Mouse (Mus musculus) stomach, postnatal 0 days (tissue): ENCODE data around the gene Shroom3. TPM values are rescaled to one million over a fixed set of nuclear protein-coding genes. Genes with fewer than 3 reads are reported as not detected.

Experiments used
- ATAC-seq: fragments of 200-750 bp; cut with Nextera tagmentation; 2 replicates; pipeline ENCODE4 v1.8.0; 2017; ENCODE audit not compliant: low FRiP score, low TSS enrichment
- DNase-seq: peaks from one replicate; pipeline ENCODE4 v3.0.0-alpha.2; 2016; ENCODE audit warnings: low spot score
- H3K27ac ChIP-seq: fragments of 300-500 bp; sonication (generic); replicated peaks from 2 replicates; pipeline ENCODE4 v1.5.1; 2014; ENCODE audit warnings: mild to moderate bottlenecking, control low read depth
- H3K27me3 ChIP-seq: fragments of 300-500 bp; sonication (generic); 2 replicates; pipeline ENCODE4 v1.6.1; 2014; ENCODE audit warnings: low read length; ENCODE audit not compliant: control insufficient read depth, insufficient read depth
- H3K36me3 ChIP-seq: fragments of 300-500 bp; sonication (generic); 2 replicates; pipeline ENCODE4 v1.6.1; 2014; ENCODE audit warnings: low read length, mixed read lengths; ENCODE audit not compliant: control insufficient read depth, insufficient read depth
- H3K4me1 ChIP-seq: fragments of 300-500 bp; sonication (generic); replicated peaks from 2 replicates; pipeline ENCODE4 v1.6.1; 2014; ENCODE audit warnings: antibody characterized with exemption; ENCODE audit not compliant: control insufficient read depth, insufficient read depth
- H3K4me2 ChIP-seq: fragments of 300-500 bp; sonication (generic); replicated peaks from 2 replicates; pipeline ENCODE4 v1.6.1; 2014; ENCODE audit warnings: low read depth, mild to moderate bottlenecking, control low read depth, moderate library complexity
- H3K4me3 ChIP-seq: fragments of 300-500 bp; sonication (generic); 2 replicates; pipeline ENCODE4 v1.5.1; 2014; ENCODE audit warnings: low read depth, low read length, control low read depth
- H3K9ac ChIP-seq: fragments of 300-500 bp; sonication (generic); 2 replicates; pipeline ENCODE4 v1.6.1; 2014; ENCODE audit warnings: mild to moderate bottlenecking, low read length, control low read depth, mixed read lengths
- H3K9me3 ChIP-seq: fragments of 300-500 bp; sonication (generic); 2 replicates; pipeline ENCODE4 v1.6.1; 2016; ENCODE audit warnings: low read length; ENCODE audit not compliant: control insufficient read depth
- CTCF ChIP-seq: IDR thresholded peaks from 2 replicates; pipeline ENCODE4 v1.5.1; 2016; ENCODE audit warnings: antibody characterized with exemption, low read depth, mild to moderate bottlenecking, moderate library complexity
- EP300 ChIP-seq: optimal IDR thresholded peaks from 2 replicates; pipeline ENCODE3; 2016; ENCODE audit warnings: antibody characterized with exemption
- WGBS: fragments of 180-500 bp; shearing (Covaris S2); extraction: QIAGEN DNeasy Blood & Tissue Kit; methylation state at CpG from one replicate; pipeline ENCODE4 v1.1.7; 2014; 5-methylcytosine and 5-hydroxymethylcytosine counted together
- polyA plus RNA-seq: library from polyadenylated mRNA; unstranded; fragments of >200 nt; fragmentation: Nextera tagmentation; extraction: Ambion mirVana; gene quantifications from 2 replicates; pipeline ENCODE4 v1.2.1, GENCODE M21; 2015

Gene Shroom3
- polyA plus RNA-seq, 1 experiment from 2014 or later: 11.4 TPM

DNA sequence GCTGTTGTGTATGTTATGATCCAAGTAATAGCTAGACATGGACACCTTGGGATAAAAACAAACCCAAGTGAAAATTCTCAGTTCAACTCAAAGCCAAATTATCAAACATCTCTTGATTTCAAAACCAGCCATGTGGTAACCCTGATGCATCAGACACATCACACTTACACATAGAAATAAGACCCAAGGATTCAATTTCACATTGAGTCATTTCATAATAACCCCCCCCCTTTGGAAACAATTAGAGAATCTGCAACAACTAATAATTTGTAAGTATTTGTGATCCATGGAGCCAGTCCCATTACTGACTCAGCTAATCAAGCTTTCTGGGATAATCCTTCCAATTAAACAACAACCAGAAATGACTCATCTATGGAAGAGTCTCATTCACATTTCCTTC lies 190.3 kb downstream of the Shroom3 start:
- DNase-seq (no peak), ATAC-seq (no peak)
- no peak overlapping the region for H3K4me3 ChIP-seq
- H3K9ac ChIP-seq: no peak overlapping the region
- no peak overlapping the region for H3K4me2 ChIP-seq
- H3K27me3 ChIP-seq: no peaks in the 10 kb centered on the region
- no peaks in the 10 kb centered on the region for H3K4me1 ChIP-seq
- no peaks in the 10 kb centered on the region for H3K9me3 ChIP-seq
- H3K27ac ChIP-seq: no peak overlapping the region
- H3K36me3 ChIP-seq: no peaks in the 10 kb centered on the region
- no peak for TF ChIP-seq CTCF

DNA sequence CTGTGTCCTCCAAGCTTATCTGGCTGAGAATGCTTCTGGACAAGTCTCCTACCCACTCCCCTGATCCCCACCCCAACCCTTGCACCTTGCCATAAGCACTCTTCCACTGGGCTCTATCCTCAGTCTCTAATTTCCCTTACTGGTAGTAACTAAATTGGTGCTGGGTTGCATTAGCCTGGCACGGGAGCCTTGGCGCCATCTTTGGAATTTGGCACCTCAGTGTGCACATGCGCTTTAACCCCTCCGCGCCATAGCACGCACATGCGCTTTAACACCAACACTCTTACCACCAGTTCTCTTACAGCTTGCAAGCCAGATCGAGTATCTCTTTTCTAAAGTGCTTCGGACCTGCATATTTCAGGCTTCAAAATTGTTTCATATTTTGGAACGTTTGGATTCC lies 192.6 kb downstream of the Shroom3 start:
- H3K36me3 ChIP-seq: no peaks in the 10 kb centered on the region
- no peak for TF ChIP-seq CTCF
- no peak for TF ChIP-seq EP300
- 95% methylated on average over 10 of the region's 10 CpGs for WGBS

DNA sequence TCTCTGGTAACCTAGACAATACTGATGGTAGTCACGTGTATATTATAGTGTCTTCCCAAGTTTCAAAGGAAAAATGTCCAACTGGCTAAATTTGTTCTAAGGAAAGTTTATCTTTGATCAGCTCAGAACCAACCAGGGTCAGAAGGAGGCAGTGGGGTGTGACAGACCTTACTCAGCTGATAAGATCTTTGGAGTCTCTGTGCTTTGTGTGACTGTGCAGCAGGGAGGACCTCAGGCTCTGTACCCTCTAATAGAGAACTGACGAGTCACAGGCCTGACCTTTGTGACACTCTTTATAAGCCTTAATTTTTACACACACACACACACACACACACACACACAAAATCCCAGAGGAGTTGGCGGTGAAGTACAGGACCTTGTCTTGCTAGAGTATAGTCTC lies 193.9 kb downstream of the Shroom3 start:
- 52% methylated on average over 3 of the region's 3 CpGs for WGBS
- DNase-seq (no peak), ATAC-seq (no peak)
- TF ChIP-seq CTCF (no peak), EP300 (no peak)
- Histone ChIP-seq H3K4me1 (no peaks in the 10 kb centered on the region), H3K9me3 (no peaks in the 10 kb centered on the region), H3K4me2 (no peak overlapping the region), H3K36me3 (no peaks in the 10 kb centered on the region), H3K9ac (no peak overlapping the region), H3K27me3 (no peaks in the 10 kb centered on the region), H3K27ac (no peak overlapping the region), H3K4me3 (no peak overlapping the region)

More for the DNA sequence above, 192.6 kb downstream of the Shroom3 start:
- Histone ChIP-seq H3K4me2 (no peak overlapping the region), H3K27ac (no peak overlapping the region), H3K9ac (no peak overlapping the region), H3K27me3 (no peaks in the 10 kb centered on the region), H3K4me3 (no peak overlapping the region), H3K4me1 (no peaks in the 10 kb centered on the region), H3K9me3 (no peaks in the 10 kb centered on the region)
- ATAC-seq (no peak), DNase-seq (no peak)

DNA sequence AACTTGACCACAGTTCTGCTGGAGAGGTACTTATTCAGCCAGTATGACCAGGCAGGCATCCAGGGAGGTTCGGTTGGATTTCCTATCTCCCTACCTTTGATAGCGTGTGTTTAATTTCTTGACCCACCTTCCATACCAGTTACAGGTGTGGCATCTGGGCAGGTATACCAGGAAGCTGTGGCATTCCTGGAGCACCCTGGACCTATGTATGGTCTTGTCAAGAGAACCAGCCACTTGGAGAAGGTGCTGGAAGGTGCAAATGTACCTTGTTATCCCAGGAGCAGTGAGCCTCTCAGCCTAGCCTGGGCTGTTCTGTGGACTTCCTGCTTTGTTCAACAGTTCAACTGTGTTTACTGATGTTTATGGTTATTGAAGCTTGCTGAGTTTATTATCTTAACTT lies 197.2 kb downstream of the Shroom3 start:
- 57% methylated on average over 2 of the region's 2 CpGs for WGBS
- no peak overlapping the region for H3K9ac ChIP-seq
- TF ChIP-seq EP300: no peak
- no peak for TF ChIP-seq CTCF
- no peaks in the 10 kb centered on the region for H3K36me3 ChIP-seq
- no peaks in the 10 kb centered on the region for H3K27me3 ChIP-seq
- H3K4me3 ChIP-seq: no peak overlapping the region
- no peaks in the 10 kb centered on the region for H3K9me3 ChIP-seq
- peak overlapping the region; percentile 65 for H3K27ac ChIP-seq
- H3K4me2 ChIP-seq: no peak overlapping the region
- peak; percentile 89 for ATAC-seq
- DNase-seq: peak; percentile 66
- no peaks in the 10 kb centered on the region for H3K4me1 ChIP-seq

DNA sequence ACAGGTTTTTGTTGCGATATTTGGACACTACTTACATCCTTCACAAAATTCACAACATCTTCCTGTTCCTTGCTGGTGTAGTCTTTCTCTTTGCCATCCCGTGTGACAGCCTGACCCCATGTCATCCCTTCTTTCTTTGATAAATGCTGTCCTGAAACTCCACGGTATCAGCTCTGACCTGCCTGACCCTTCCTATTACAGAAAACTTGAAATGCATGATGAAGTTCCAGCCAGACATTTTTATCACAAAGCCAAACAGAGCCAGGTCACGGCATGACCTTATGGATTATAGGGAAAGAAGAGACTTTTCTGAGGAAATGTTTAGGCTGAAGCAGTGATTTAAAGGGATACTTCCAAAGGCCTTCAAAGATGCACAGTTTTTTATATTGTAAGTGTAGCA lies 197.7 kb downstream of the Shroom3 start:
- Histone ChIP-seq H3K9me3 (no peaks in the 10 kb centered on the region), H3K4me3 (no peak overlapping the region), H3K4me1 (no peaks in the 10 kb centered on the region; the same call in 1 of the 2 replicates), H3K9ac (no peak overlapping the region), H3K27ac (no peak overlapping the region; the same call in 1 of the 2 replicates), H3K4me2 (no peak overlapping the region), H3K36me3 (no peaks in the 10 kb centered on the region), H3K27me3 (no peaks in the 10 kb centered on the region)
- ATAC-seq (no peak), DNase-seq (no peak)
- TF ChIP-seq CTCF: no peak
- TF ChIP-seq EP300: no peak
- WGBS: 22% methylated on average over 4 of the region's 4 CpGs

DNA sequence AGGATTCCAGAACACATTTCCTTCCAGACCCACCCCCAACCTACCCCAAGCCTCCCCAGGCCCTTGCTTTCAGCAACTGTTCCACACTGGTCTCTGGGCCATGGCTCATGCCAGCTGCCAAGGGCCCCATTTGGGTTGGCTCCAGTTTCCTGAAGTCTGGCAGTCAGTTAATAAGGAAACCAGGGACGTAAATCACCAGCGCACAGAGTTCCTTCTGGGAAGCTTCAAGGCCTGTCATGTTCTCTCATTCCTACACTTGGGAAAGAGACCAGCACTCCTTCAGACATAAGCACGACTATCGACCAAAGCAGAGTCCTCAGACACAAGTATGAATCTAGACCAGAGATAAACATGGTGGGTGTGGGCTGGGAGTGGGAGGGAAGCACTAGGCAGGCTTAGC lies 202.9 kb downstream of the Shroom3 start:
- Histone ChIP-seq H3K27me3 (no peaks in the 10 kb centered on the region), H3K27ac (peak overlapping the region; percentile 58; the same call in 1 of the 2 replicates), H3K9me3 (no peaks in the 10 kb centered on the region), H3K4me3 (no peak overlapping the region), H3K9ac (no peak overlapping the region), H3K36me3 (no peaks in the 10 kb centered on the region), H3K4me2 (no peak overlapping the region), H3K4me1 (no peaks in the 10 kb centered on the region; the same call in 1 of the 2 replicates)
- no peak for TF ChIP-seq EP300
- TF ChIP-seq CTCF: no peak
- ATAC-seq: peak; percentile 36; the same call in 1 of the 2 replicates
- peak; percentile 48 for DNase-seq
- 30% methylated on average over 4 of the region's 4 CpGs for WGBS
